Mouse (Mus musculus) E14TG2a.4 (cell line): Measurements from ENCODE around the gene Snx15.
A peak's percentile ranks its signal among the peaks of the same experiment; 100 is the strongest.

Source experiments
- H3K27me3 ChIP-seq: 2 replicates; pipeline ENCODE4 v1.6.1; 2014; ENCODE audit warnings: low read length, control low read depth; ENCODE audit not compliant: insufficient read depth
- H3K36me3 ChIP-seq: 2 replicates; pipeline ENCODE4 v1.6.1; 2014; ENCODE audit warnings: low read length, control low read depth; ENCODE audit not compliant: insufficient read depth
- H3K4me1 ChIP-seq: replicated peaks from 2 replicates; pipeline ENCODE4 v1.6.1; 2014; ENCODE audit warnings: low read depth, low read length, control low read depth
- H3K4me3 ChIP-seq: replicated peaks from 2 replicates; pipeline ENCODE4 v1.5.1; 2014; ENCODE audit warnings: mild to moderate bottlenecking, low read length
- H3K9me3 ChIP-seq: 2 replicates; pipeline ENCODE4 v1.6.1; 2014; ENCODE audit warnings: low read length, control low read depth
- CTCF ChIP-seq: conservative IDR thresholded peaks from 2 replicates; pipeline ENCODE4 v1.5.1; 2014; ENCODE audit warnings: low read length
- NANOG ChIP-seq: IDR thresholded peaks from 2 replicates; pipeline ENCODE4 v1.6.1; 2014; ENCODE audit warnings: borderline replicate concordance, low read length, mixed read lengths
- POU5F1 ChIP-seq: IDR thresholded peaks from 2 replicates; pipeline ENCODE4 v1.6.1; 2014; ENCODE audit warnings: low read length, borderline replicate concordance

The Snx15 gene

DNA sequence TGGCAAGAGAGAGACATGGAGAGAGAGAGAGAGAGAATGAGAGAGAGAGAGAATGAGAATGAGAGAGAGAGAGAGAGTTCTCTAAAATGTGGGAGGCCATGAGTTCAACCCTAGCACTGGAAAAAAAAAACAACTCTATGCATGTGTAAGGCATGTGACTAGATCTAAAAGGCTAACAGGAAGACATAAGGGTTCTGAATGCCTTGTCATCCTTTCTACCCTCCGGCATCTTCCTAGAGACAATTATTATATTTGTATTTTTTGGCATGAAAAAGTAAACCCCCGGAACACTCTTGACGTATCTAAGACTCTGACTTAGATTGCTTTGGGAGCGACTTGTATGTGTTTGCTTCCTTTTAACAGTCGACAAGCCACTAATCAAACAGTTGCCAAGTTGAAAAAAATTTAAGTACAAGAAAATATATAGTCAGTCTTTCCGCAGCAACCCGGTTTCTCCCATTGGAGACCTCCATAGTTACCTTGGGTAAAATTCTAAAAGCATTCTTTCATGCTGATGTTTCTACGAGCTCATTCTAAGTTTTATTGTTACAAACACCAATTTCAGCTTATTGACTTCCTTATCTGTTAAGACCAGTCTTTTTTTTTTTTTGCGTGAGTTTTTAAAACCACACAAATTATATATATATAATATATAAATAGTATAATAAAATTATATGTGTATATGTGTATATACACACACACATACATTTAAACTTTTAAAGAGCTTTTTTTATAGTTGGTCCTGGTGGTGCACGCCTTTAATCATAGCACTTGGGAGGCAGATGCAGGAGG is 1.1 kb downstream of the Snx15 start:
- Histone ChIP-seq H3K4me3 (peak overlapping the region; percentile 82), H3K4me1 (peaks cover 46% of the 10 kb centered on the region), H3K27me3 (no peaks in the 10 kb centered on the region), H3K36me3 (no peaks in the 10 kb centered on the region), H3K9me3 (no peaks in the 10 kb centered on the region)
- TF ChIP-seq CTCF (no peak), POU5F1 (no peak), NANOG (no peak)

GRCm38 (mm10) chr19:6126289-6126688 is 1.8 kb downstream of the Snx15 start:
- Histone ChIP-seq H3K27me3 (no peaks in the 10 kb centered on the region), H3K9me3 (no peaks in the 10 kb centered on the region), H3K4me3 (no peak overlapping the region), H3K4me1 (peaks cover 53% of the 10 kb centered on the region), H3K36me3 (no peaks in the 10 kb centered on the region)
- TF ChIP-seq CTCF, result peak; percentile 98
- TF ChIP-seq NANOG, result no peak

GRCm38 (mm10) chr19:6124898-6125297 is 3.2 kb downstream of the Snx15 start:
- Histone ChIP-seq H3K4me3 (no peak overlapping the region), H3K9me3 (no peaks in the 10 kb centered on the region), H3K27me3 (no peaks in the 10 kb centered on the region), H3K36me3 (0 out of 2 replicates have a peak, but pooled peaks cover 6% of the 10 kb centered on the region), H3K4me1 (peaks cover 61% of the 10 kb centered on the region)
- no peak for TF ChIP-seq NANOG
- no peak for TF ChIP-seq CTCF
- TF ChIP-seq POU5F1, result no peak

DNA sequence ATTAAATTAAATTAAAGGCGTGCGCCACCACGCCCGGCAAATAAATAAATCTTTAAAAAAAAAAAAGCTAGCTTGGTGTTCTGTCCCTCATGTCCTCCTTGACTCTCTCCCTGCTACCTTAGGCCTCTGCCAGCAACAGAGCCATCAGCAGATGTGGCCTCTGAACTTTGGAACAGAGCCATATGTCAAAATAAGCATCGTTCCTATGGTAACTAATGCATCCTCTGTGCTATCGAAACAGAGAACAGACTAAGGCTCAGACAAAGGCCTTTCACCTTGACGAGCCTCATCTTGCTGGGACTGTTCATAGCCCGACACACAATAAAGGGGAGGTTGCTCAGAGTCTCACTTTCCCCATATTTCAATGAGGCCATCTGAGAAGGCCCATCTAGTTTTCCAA is 4.8 kb downstream of the Snx15 start:
- TF ChIP-seq CTCF (no peak), POU5F1 (no peak), NANOG (no peak)
- Histone ChIP-seq H3K27me3 (no peaks in the 10 kb centered on the region), H3K9me3 (no peaks in the 10 kb centered on the region), H3K36me3 (0 out of 2 replicates have a peak, but pooled peaks cover 6% of the 10 kb centered on the region), H3K4me1 (peaks cover 68% of the 10 kb centered on the region), H3K4me3 (no peak overlapping the region)

GRCm38 (mm10) chr19:6121761-6122160 is 6.3 kb downstream of the Snx15 start:
- Histone ChIP-seq H3K9me3 (no peaks in the 10 kb centered on the region), H3K4me1 (peaks cover 71% of the 10 kb centered on the region), H3K36me3 (peaks cover 8% of the 10 kb centered on the region), H3K27me3 (no peaks in the 10 kb centered on the region), H3K4me3 (peak overlapping the region; percentile 62)
- TF ChIP-seq CTCF, result no peak
- TF ChIP-seq NANOG, result no peak
- no peak for TF ChIP-seq POU5F1

GRCm38 (mm10) chr19:6118677-6119185 is 9.4 kb downstream of the Snx15 start:
- TF ChIP-seq NANOG (no peak), CTCF (no peak), POU5F1 (no peak)
- peaks cover 38% of the 10 kb centered on the region for H3K36me3 ChIP-seq

DNA sequence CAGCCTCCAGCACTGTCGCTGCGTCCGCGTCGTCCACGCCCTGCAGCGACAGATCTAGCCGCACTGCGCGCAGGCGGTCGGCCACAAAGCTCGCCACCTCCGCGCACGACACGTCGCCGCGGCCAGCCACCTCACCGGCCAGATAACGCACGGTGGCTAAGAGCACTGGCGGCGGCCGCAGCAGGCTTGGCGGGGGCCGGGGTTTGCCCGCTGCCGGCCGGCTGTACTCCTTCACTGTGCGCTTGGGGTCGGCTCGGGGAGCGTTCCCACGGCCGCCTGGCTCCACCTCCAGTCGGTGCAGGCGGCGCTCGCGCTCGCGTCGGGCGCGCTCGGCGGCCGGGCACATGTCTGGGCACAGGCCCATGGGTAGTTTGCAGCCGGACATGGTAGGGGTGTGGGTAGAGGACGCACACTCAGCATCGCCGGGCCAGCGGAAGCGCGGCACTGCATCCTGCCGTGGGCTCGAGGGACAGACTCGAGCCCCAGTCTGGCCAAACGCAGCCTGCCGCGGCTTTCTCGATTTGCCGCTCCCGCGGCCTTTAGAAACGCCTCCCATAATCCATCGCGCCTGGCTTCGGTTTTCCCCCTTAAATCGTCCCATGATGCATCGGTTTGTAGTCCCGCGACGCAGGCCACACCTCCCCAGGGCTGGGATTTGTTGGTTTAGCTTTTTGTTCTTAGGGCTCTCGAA is 10.0 kb downstream of the Snx15 start, which contains the start of gene Sac3d1:
Sac3d1 (minus strand) TSS at position 665 of the 691 bp plus-strand sequence.
- Histone ChIP-seq H3K4me1 (peaks cover 78% of the 10 kb centered on the region), H3K27me3 (no peaks in the 10 kb centered on the region), H3K9me3 (no peaks in the 10 kb centered on the region), H3K4me3 (peak within 1 kb of the TSS; percentile 95), H3K36me3 (peaks cover 44% of the 10 kb centered on the region)
- no peak for TF ChIP-seq POU5F1
- no peak for TF ChIP-seq NANOG
- TF ChIP-seq CTCF, result no peak

More at GRCm38 (mm10) chr19:6118677-6119185, 9.4 kb downstream of the Snx15 start:
- Histone ChIP-seq H3K9me3 (no peaks in the 10 kb centered on the region), H3K27me3 (no peaks in the 10 kb centered on the region), H3K4me1 (peaks cover 84% of the 10 kb centered on the region), H3K4me3 (peak overlapping the region; percentile 95)

DNA sequence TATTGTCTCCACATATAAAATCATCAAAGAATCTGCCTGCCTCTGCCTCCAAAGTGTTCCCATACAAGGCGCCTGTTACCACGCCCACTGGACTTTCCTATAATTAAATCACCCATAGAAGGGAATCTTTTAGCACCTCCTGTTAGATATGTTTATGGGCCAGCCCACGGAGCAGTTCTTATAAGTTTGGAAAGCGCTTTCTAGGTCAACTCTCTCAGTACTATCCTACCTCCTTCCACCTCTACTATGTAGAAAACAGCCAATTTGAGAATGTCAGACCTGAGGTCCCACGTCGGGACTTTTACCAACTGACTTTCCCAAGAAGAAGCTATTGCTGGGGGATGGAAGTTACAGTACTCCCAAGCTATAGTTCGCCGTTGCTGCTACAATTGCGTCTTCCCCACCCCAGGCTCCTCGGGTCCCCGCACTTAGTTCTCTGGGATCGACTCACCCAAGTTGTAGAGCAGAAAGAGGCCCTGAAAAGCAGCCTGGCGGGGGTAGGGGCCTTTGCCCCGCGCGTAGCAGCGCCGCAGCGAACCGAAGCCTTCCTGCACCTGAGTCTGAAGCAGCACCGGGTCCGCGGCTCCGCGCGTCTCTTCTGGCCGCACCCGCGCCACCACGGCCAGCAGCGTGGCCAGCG is 10.6 kb downstream of the Snx15 start:
- TF ChIP-seq NANOG (no peak), POU5F1 (no peak), CTCF (no peak)
- H3K4me1 ChIP-seq, result peaks cover 73% of the 10 kb centered on the region
- H3K27me3 ChIP-seq, result no peaks in the 10 kb centered on the region
- peak overlapping the region; percentile 95 for H3K4me3 ChIP-seq
- peaks cover 51% of the 10 kb centered on the region for H3K36me3 ChIP-seq
- H3K9me3 ChIP-seq, result no peaks in the 10 kb centered on the region
